Mouse (Mus musculus): ENCODE data around the gene Zcwpw1.

DNA sequence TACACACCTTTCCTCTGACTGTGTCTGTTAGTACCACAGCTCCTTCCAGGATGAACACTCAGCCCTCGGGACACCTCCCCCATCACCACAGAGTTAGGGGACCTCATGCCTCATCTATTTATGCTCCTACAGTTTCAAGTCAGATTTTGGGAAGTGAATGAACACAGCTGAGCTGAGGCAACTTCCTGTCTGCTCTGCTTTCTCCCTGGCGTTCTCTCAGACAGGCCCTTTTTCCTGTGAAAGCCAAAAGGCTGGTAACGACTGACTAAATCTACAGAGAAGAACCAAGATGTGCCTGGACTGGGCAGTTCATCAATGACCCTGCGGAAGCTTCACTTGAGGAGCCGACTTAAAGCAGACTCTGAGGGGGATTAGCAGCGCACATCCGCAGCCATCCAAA is 42.6 kb downstream of the Zcwpw1 start:
- TF ChIP-seq CTCF (IDR thresholded peaks at IDR 0.05; ENCODE audit: low read depth, low read length), result no peak
- TF ChIP-seq POLR2A (IDR thresholded peaks at IDR 0.05; ENCODE audit: borderline replicate concordance, low read depth, low read length), result no peak
